22 mouse cellular contexts compared by ENCODE assay signal in the genomic region with DNA sequence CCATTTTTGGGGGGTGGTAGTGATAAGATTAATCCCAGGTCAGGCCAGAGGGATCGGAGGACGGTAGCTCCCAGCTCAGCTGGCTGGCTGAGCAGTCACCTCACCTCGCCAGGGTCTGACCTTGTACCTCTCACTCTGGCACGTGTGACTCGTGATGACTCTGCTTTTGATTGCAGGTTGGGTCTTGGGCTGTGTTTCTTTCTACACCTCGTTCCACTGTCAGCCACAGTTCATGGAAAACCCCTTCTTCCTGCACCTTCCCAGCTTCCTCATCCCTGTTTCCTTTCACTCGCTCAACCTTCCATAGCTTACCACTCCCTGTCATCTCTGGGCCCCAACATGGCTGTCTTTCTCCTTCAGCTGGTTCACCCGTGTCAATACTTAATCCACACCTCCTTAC.
"Had no signal": no experiment of that assay in that cellular context is flagged by ENCODE, and none has a peak within 500 bp of the region (broad histone marks: within the 10 kb centered on the region; RNA-seq: fewer than 3 reads in every experiment).

No protein-coding gene starts in this region.

- H3K9ac ChIP-seq: heart, embryonic 12.5 days; hindbrain, embryonic 13.5 days; hindbrain, embryonic 15.5 days; limb, embryonic 13.5 days; limb, embryonic 15.5 days; liver, embryonic 12.5 days; liver, embryonic 14.5 days had no signal

- H3K27me3 ChIP-seq: heart, embryonic 12.5 days; hindbrain, embryonic 13.5 days; hindbrain, embryonic 15.5 days; limb, embryonic 13.5 days; limb, embryonic 15.5 days; liver, embryonic 12.5 days had no signal

- H3K4me2 ChIP-seq: heart, embryonic 12.5 days; hindbrain, embryonic 13.5 days; hindbrain, embryonic 15.5 days; limb, embryonic 13.5 days; limb, embryonic 15.5 days; liver, embryonic 12.5 days had no signal

- H3K9me3 ChIP-seq: heart, embryonic 10.5 days; hindbrain, embryonic 15.5 days; limb, embryonic 15.5 days; liver, embryonic 12.5 days had no signal

- DNase-seq: gastrocnemius, postnatal 14 days; gastrocnemius, postnatal 36 days; heart, adult 18-20 months; heart, postnatal 10 days; kidney, adult 11 months; kidney, adult 2 months; kidney, adult 9 months; kidney, postnatal 10 days; kidney, postnatal 25 days; kidney, postnatal 4 days; left cerebral cortex, postnatal 4 days had no signal

- H3K27ac ChIP-seq: heart, embryonic 10.5 days; hindbrain, embryonic 13.5 days; hindbrain, embryonic 15.5 days; hindbrain, postnatal 0 days; layer of hippocampus, adult 2 months; limb, embryonic 13.5 days; limb, embryonic 15.5 days; liver, embryonic 12.5 days; liver, embryonic 14.5 days had no signal

- H3K4me1 ChIP-seq: heart, embryonic 10.5 days; hindbrain, embryonic 13.5 days; hindbrain, embryonic 15.5 days; limb, embryonic 13.5 days; limb, embryonic 15.5 days; liver, embryonic 12.5 days had no signal

- ATAC-seq: hindbrain, postnatal 0 days; intestine, embryonic 16.5 days; liver, embryonic 12.5 days had no signal

- H3K4me3 ChIP-seq: heart, embryonic 10.5 days; heart, embryonic 12.5 days; hindbrain, embryonic 13.5 days; hindbrain, embryonic 15.5 days; layer of hippocampus, adult 2 months; limb, embryonic 13.5 days; limb, embryonic 15.5 days; liver, embryonic 12.5 days had no signal
